Mouse (Mus musculus) embryonic facial prominence, embryonic 10.5 days (tissue): ENCODE data around the gene Mtrf1l. TPM values are rescaled to one million over a fixed set of nuclear protein-coding genes. Genes with fewer than 3 reads are reported as not detected.

Source experiments
- DNase-seq: peaks from one replicate; pipeline ENCODE4 v3.0.0-alpha.2; 2017; ENCODE audit warnings: low spot score
- H3K27ac ChIP-seq: fragments of 300-500 bp; sonication (generic); replicated peaks from 2 replicates; pipeline ENCODE4 v1.5.1; 2016; ENCODE audit warnings: mild to moderate bottlenecking
- H3K27me3 ChIP-seq: fragments of 300-500 bp; sonication (generic); replicated peaks from 2 replicates; pipeline ENCODE4 v1.6.1; 2016; ENCODE audit warnings: low read depth, mild to moderate bottlenecking; ENCODE audit not compliant: poor library complexity, severe bottlenecking
- H3K36me3 ChIP-seq: fragments of 300-500 bp; sonication (generic); replicated peaks from 2 replicates; pipeline ENCODE4 v1.6.1; 2016; ENCODE audit warnings: mild to moderate bottlenecking, moderate library complexity
- H3K4me1 ChIP-seq: fragments of 300-500 bp; sonication (generic); 2 replicates; pipeline ENCODE4 v1.6.1; 2016
- H3K4me3 ChIP-seq: fragments of 300-500 bp; sonication (generic); 2 replicates; pipeline ENCODE4 v1.5.1; 2016; ENCODE audit warnings: mild to moderate bottlenecking, moderate library complexity
- H3K9me3 ChIP-seq: fragments of 300-500 bp; sonication (generic); 2 replicates; pipeline ENCODE4 v1.6.1; 2016; ENCODE audit warnings: mild to moderate bottlenecking
- WGBS: fragments of 180-500 bp; shearing (Covaris S2); methylation state at CpG from one replicate; pipeline ENCODE4 v1.1.7; 2016; 5-methylcytosine and 5-hydroxymethylcytosine counted together
- polyA plus RNA-seq: library from polyadenylated mRNA; unstranded; fragments of >200 nt; fragmentation: Nextera tagmentation; extraction: Ambion mirVana; gene quantifications from 2 replicates; pipeline ENCODE4 v1.2.1, GENCODE M21; 2016

Gene Mtrf1l
- polyA plus RNA-seq, 1 experiment from 2014 or later = 13.0 TPM

DNA sequence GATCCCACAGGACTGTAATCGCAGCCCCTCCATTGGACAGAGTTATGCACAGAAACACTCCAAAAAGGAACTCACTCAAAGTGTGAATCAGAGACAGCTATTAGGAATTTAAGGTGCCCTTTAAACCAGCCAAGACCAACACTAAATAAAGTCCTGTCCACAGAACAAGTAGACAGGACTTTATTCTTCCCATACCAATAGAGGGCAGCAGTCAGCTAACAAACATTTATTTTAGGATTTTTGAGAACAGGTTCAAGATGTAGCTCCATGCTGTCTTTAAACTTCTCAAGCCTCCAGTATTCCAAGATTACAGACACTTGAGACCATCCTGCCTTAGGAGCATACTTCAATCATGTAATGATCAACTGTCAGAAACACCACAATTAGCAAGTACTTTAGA lies 23.2 kb downstream of the Mtrf1l start:
- DNase-seq = no peak
- Histone ChIP-seq H3K27ac (no peak overlapping the region), H3K4me3 (no peak overlapping the region), H3K4me1 (peaks cover 21% of the 10 kb centered on the region), H3K9me3 (no peaks in the 10 kb centered on the region), H3K27me3 (no peaks in the 10 kb centered on the region), H3K36me3 (peaks cover 53% of the 10 kb centered on the region)
- 97% methylated on average over 1 of the region's 1 CpGs for WGBS

DNA sequence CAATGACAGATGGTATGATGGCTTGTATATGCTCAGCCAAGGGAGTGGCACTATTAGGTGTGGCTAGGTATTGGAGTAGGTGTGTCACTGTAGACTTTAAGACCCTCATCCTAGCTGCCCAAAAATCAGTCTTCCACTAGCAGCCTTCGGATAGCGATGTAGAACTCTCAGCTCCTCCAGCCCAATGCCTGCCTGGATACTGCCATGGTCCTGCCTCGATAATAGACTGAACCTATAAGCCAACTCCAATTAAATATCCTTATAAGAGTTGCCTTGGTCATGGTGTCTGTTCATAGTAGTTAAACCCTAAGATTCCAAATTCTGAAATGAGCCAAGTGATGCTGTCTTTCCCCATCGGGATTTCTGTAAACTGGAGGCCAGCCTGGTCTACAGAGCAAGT lies 25.6 kb downstream of the Mtrf1l start:
- WGBS = 84% methylated on average over 4 of the region's 4 CpGs

DNA sequence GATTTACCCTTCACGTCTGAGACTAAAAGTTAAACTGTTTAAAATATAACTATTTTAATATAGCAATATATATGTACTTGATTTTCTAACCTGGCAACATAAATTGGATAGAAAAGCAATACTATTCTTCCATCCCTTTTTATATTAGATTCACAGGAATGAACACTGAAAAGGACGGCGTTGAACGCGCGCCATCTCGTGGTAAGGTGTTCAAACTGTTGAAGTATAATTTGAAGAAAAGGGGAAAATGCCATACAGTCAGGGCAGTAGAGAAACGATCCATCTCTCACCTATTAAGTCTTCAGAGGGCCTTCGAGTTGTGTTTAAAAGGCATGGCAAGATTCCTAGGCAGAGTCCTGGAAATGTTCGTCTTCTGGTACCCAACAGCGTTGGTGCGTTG lies 33.1 kb downstream of the Mtrf1l start:
- no peak overlapping the region for H3K27ac ChIP-seq
- H3K9me3 ChIP-seq = no peaks in the 10 kb centered on the region
- H3K4me3 ChIP-seq = no peak overlapping the region
- 23% methylated on average over 12 of the region's 12 CpGs for WGBS
- H3K4me1 ChIP-seq = no peaks in the 10 kb centered on the region
- no peaks in the 10 kb centered on the region for H3K36me3 ChIP-seq
- H3K27me3 ChIP-seq = no peaks in the 10 kb centered on the region
- peak; percentile 54 for DNase-seq

More for the DNA sequence above, 25.6 kb downstream of the Mtrf1l start:
- H3K4me3 ChIP-seq = no peak overlapping the region
- peaks cover 17% of the 10 kb centered on the region for H3K4me1 ChIP-seq
- peaks cover 53% of the 10 kb centered on the region for H3K36me3 ChIP-seq
- no peak for DNase-seq
- H3K27ac ChIP-seq = no peak overlapping the region
- H3K27me3 ChIP-seq = no peaks in the 10 kb centered on the region
- H3K9me3 ChIP-seq = no peaks in the 10 kb centered on the region

DNA sequence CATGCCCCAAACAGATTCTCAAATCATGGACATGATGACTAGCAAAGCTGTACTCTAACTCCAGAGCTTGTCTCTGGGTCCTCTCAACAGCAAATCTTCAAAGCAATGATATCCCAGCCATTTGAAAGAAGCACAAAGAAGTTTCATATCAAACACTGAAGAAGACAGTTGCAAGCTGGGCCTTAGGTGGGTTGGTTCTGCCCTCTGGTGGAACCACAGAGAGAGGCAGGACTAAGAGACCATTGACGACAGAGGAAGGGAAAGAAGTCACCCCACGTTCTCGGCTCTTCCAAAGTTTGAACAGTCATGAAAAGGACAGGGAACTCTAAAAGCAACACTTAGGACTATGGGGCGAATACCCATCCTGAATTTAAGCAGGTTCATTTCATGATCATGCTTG lies 36.8 kb downstream of the Mtrf1l start:
- Histone ChIP-seq H3K4me3 (no peak overlapping the region), H3K36me3 (no peaks in the 10 kb centered on the region), H3K27ac (no peak overlapping the region), H3K9me3 (no peaks in the 10 kb centered on the region), H3K27me3 (no peaks in the 10 kb centered on the region), H3K4me1 (no peaks in the 10 kb centered on the region)
- peak; percentile 24 for DNase-seq
- WGBS = 24% methylated on average over 4 of the region's 4 CpGs

Other genes with a start within 250 kb of the Mtrf1l start
- 1.5 and 2.0 TPM in 2 replicates for gene Myct1, start 230.1 kb downstream of the Mtrf1l start, polyA plus RNA-seq
- gene Vip, start 184.7 kb downstream of the Mtrf1l start, polyA plus RNA-seq = not detected in 2 replicates
- gene Fbxo5, start 18.3 kb downstream of the Mtrf1l start, polyA plus RNA-seq = 107 and 110 TPM in 2 replicates
- gene Rgs17, start 98.5 kb upstream of the Mtrf1l start, polyA plus RNA-seq = 0.41 and 0.72 TPM in 2 replicates